Mouse (Mus musculus): ENCODE measurements at regions not wholly inside any gene's neighbourhood (a gene's known extent, or its start where the extent isn't known, plus 50 kb on each side); places are given as distances from the start of the nearest gene placed in this dataset.

DNA sequence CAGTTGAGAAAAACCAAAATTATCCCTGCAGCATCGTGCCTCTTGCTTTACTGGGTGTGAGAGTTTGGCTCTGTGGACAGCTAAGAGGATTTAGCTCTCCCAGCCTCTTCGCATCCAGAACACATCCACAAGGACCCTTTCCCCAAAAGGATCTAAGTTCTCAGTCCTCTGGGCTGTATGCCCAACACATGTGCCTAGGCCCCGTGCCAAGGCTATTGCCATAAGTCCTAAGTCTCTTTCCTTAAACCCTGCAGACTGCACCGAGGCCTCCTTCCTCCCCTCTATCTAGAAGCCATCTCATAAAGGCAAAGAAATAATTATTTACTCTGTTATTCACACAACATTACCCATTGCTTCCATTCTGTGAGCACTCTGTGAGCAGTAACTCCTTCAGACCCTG, 570.8 kb upstream of the Kirrel3 start:
- DNase-seq (ENCODE audit: low read depth, low spot score) = no peak

- DNase-seq (ENCODE audit: low read depth, low spot score) = no peak
Measured at GRCm38 (mm10) chr9:33915349-33916056, 570.2 kb upstream of the Kirrel3 start.

DNA sequence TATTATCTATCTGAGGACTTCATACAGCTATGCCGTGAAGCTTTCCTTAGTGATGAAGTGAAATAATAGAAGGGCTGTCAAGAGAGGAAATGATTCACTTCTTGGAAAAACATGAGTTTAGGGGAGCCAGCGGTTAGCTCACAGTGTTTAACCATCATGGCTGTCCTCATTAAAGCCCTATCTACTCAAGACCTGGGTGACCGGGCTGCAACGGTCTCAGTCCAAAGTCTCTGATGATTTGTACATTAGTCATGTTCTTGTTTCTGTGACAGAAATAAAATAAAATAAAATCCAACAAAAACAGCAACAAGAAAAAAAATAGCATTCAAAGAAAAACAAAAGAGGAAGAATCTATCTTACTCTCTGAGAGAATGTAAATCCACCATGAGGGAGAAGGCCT, 555.4 kb upstream of the Kirrel3 start:
- peak; percentile 11 for DNase-seq (ENCODE audit: low read depth, low spot score)

- peak; percentile 27 for DNase-seq (ENCODE audit: low read depth, low spot score)
Measured at GRCm38 (mm10) chr9:33934071-33934470, 551.6 kb upstream of the Kirrel3 start.

DNA sequence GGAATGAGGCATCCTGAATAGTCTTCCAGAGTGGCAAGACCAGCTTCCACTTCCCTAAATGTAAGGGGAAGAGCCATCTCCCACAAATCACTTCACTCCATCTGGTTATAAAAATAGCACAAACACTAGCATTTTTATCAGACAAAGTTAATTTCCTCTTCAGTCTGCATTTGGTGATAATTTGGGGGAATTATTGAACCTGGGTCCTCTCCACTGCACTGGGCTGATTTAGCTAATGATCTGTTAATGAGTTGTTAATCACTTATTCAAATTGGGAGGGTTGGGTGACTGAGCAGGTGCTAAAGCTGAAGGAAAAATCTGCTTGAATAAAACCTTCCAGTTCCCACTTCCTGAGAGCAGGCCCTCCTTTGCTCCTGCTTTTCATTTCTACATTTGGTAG, 531.4 kb upstream of the Kirrel3 start:
- DNase-seq (ENCODE audit: low read depth, low spot score) = no peak
